Mouse (Mus musculus) erythroblast, embryonic 14.5 days (primary cell): ENCODE measurements around the gene Il9.

Experiments
- GATA1 ChIP-seq: IDR thresholded peaks from 2 replicates; pipeline ENCODE4 v1.6.1; 2012; ENCODE audit warnings: low read length, inconsistent platforms, mixed read lengths
- TAL1 ChIP-seq: IDR thresholded peaks from 3 replicates; pipeline ENCODE4 v1.6.1; 2012; ENCODE audit warnings: low read length, inconsistent platforms, mixed read lengths

DNA sequence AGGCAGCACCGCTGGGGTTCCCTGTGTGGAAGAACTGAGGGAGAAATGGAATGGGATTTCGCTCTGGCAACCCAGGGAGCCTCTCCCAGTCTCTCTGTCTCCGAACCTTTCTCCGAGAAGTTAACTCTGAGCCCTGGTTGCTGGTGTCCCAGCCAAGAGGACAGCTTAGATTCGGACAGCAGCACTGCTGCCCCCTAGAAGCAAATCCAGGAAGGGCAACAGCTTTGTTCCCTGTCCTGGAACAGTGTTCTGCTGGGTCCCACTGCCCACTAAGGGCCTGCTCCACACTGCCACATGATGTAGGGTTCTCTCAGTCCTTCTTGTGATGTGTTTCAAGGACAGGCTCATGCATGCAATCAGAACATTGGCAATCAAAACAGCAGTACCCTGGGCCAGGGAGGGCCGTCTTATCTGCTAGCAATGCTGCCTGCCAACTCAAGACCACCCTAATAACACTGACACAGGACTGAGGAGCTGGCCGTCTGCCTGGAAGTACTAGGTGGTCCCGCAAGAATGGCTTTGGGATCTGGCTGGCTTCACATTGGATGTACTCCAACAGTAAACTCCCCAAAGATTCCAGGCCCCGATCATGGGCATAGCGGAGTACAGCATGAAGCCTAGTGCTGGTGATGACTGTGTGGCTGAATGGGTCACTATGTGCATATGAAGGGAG lies 46.3 kb downstream of the Il9 start:
- TF ChIP-seq GATA1 (no peak), TAL1 (no peak)
